Mouse (Mus musculus): Measurements from ENCODE around the gene Fndc3b.

DNA sequence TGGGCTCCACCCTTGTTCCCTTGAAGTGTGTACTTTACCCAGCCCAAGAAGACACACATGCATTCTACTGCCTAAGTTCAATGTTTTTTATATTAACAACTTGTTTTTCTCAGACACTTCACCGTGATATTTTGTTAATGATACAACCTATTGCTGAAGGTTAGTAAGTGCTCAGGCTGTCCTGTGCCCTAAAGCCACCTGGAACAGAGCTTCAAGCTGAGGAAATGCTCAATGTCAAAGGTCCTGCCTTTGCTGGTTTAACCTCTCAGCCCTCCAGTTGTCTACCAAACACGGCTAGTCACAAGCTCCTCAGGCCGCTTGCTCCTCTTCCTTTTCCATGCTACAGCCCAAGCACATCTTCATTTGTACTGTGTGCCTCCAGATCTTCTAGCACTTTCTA is 157.3 kb downstream of the Fndc3b start:
- no peak for TF ChIP-seq CTCF (IDR thresholded peaks at IDR 0.05; ENCODE audit: extremely low read depth, insufficient read depth, low read length)
- no peak for TF ChIP-seq POLR2A (IDR thresholded peaks at IDR 0.05; ENCODE audit: extremely low read depth, insufficient read depth, low read length)

Data from cortical plate, adult 2 months (tissue).